Mouse (Mus musculus): ENCODE measurements around the gene Dgkz. TPM values are rescaled to one million over a fixed set of nuclear protein-coding genes. Genes with fewer than 3 reads are reported as not detected.

The Dgkz gene
- polyA plus RNA-seq, 1 experiment: 295 TPM

DNA sequence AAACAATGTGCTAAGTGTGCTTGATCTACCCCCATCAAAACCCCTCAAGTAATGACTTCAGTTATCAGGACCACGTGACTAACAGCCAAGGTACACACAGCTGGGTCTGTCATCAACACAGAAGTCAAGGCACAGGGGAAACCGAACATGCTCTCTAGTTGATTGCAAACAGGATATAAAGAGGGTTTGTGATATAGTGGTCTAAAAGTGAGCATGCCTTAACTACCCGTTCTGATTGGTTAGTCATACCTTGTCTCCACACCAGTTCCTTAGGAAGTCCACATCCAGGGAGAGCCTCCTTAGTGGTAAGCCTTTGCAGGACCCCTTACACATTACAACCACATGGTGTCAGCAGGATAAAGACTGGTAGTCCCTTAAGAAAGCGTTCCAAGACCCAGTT is 55.5 kb downstream of the Dgkz start:
- H3K4me1 ChIP-seq (ENCODE audit: control insufficient read depth, insufficient read depth, insufficient read length, low read length): peaks cover 22% of the 10 kb centered on the region
- H3K4me3 ChIP-seq (ENCODE audit: low read depth, low read length): no peak overlapping the region
- no peak for TF ChIP-seq POLR2A (IDR thresholded peaks at IDR 0.05; ENCODE audit: low read depth, low read length)
- TF ChIP-seq CTCF (IDR thresholded peaks at IDR 0.05; ENCODE audit: extremely low read depth, insufficient read length, insufficient replicate concordance, low read depth, low read length): no peak
- H3K36me3 ChIP-seq (ENCODE audit: control insufficient read depth, insufficient read depth, low read length): peaks cover 25% of the 10 kb centered on the region
- H3K27ac ChIP-seq (ENCODE audit: insufficient read depth, low read depth, low read length): no peak overlapping the region
- WGBS: 42% methylated on average over 4 of the region's 4 CpGs
- peaks cover 25% of the 10 kb centered on the region for H3K27me3 ChIP-seq (ENCODE audit: control insufficient read depth, insufficient read depth, low read length)

DNA sequence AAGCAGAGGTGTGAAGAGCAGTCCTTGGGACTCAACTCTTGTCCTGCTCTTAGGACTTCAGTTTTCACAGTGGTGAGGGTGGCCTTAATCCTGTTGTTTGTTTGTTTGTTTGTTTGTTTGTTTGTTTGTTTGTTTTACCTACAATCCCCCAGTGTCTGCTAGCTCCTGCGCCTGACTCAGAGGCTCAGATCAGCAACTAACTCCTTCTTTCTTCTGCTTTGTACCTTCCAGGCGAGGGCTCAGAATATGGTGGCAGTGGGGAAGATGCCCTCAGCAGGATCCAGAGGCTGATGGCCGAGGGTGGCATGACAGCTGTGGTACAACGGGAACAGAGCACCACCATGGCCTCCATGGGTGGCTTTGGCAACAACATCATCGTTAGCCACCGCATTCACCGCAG is 58.6 kb downstream of the Dgkz start:
- H3K27me3 ChIP-seq (ENCODE audit: control insufficient read depth, insufficient read depth, low read length): peaks cover 7% of the 10 kb centered on the region
- H3K27ac ChIP-seq (ENCODE audit: insufficient read depth, low read depth, low read length): no peak overlapping the region
- H3K4me1 ChIP-seq (ENCODE audit: control insufficient read depth, insufficient read depth, insufficient read length, low read length): peaks cover 8% of the 10 kb centered on the region
- H3K36me3 ChIP-seq (ENCODE audit: control insufficient read depth, insufficient read depth, low read length): peaks cover 51% of the 10 kb centered on the region
- TF ChIP-seq CTCF (IDR thresholded peaks at IDR 0.05; ENCODE audit: extremely low read depth, insufficient read length, insufficient replicate concordance, low read depth, low read length) (no peak), POLR2A (IDR thresholded peaks at IDR 0.05; ENCODE audit: low read depth, low read length) (no peak)
- no peak overlapping the region for H3K4me3 ChIP-seq (ENCODE audit: low read depth, low read length)
- WGBS: 92% methylated on average over 7 of the region's 7 CpGs

DNA sequence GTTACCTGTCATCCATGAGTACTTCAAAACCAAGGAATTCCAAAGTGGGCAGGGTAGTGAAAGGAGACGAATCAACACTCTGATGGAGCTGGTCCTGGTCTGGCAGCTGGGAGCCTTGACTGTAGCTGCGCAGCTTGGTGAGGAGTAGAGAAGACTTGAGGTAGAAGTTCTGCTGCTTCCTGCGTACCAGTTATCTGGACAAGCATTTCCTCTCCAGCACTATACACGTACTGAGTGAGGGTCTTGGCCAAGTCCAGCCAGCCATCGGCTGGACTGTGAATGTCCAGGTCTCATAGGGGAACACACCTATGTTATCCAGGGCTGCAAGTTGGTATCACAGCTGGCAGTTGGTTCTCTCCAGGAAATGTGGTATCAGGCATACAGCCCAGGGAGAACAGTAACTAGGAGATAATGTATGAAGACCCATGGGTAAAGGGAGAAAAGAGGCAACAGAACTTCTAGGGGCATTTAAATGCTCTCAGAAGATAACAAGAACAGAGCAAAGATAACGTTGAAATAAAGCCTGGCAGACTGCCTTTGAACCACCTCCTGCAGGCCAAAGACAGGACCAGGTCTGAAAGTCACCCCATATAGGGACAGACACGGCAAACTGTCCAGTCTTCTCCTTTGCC is 59.2 kb downstream of the Dgkz start:
- Histone ChIP-seq H3K27me3 (ENCODE audit: control insufficient read depth, insufficient read depth, low read length) (0 out of 2 replicates have a peak, but pooled peaks cover under 1% of the 10 kb centered on the region), H3K36me3 (ENCODE audit: control insufficient read depth, insufficient read depth, low read length) (peaks cover 58% of the 10 kb centered on the region), H3K4me3 (ENCODE audit: low read depth, low read length) (no peak overlapping the region), H3K4me1 (ENCODE audit: control insufficient read depth, insufficient read depth, insufficient read length, low read length) (peaks cover 3% of the 10 kb centered on the region), H3K27ac (ENCODE audit: insufficient read depth, low read depth, low read length) (no peak overlapping the region)
- TF ChIP-seq POLR2A (IDR thresholded peaks at IDR 0.05; ENCODE audit: low read depth, low read length) (no peak), CTCF (IDR thresholded peaks at IDR 0.05; ENCODE audit: extremely low read depth, insufficient read length, insufficient replicate concordance, low read depth, low read length) (no peak)
- 81% methylated on average over 7 of the region's 7 CpGs for WGBS

DNA sequence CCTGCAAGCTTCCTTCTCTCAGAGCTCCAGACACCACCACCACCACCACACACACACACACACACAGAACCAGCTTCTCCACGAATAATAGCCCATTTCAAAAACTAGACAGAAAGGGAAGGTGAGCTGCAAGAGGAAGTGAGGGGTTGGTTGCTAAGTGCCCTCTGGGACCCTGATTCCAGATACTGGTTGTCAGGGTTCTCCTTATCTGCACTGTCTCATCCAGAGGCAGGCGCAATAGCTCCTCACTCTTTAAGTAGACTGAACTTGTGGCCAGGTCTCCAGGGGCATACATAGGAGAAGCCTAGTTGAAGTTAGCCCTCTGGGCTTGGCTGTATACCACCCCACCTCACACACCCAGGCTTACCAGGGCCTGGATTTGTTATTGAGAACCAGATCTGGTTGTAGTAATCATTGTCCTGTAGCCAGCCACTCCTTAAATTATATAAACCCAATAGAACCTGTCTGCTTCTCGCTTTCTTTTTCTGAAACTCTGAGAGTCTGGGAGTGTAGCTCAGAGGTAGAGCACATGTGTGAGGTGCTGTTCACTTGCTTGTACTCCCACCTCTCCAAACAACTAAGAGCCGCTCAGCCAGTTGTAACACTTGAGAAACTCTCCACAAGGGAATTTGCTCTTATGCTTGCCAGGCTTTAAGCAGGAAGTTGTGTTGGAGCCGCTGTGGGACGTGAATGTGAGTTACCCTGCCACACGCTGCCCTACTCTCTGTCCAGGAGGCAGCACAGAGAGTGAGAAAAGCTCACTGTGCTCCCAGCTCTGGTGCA is 62.1 kb downstream of the Dgkz start:
- Histone ChIP-seq H3K36me3 (ENCODE audit: control insufficient read depth, insufficient read depth, low read length) (peaks cover 71% of the 10 kb centered on the region), H3K4me1 (ENCODE audit: control insufficient read depth, insufficient read depth, insufficient read length, low read length) (no peaks in the 10 kb centered on the region), H3K4me3 (ENCODE audit: low read depth, low read length) (no peak overlapping the region), H3K27ac (ENCODE audit: insufficient read depth, low read depth, low read length) (no peak overlapping the region), H3K27me3 (ENCODE audit: control insufficient read depth, insufficient read depth, low read length) (no peaks in the 10 kb centered on the region)
- WGBS: 85% methylated on average over 7 of the region's 7 CpGs
- no peak for TF ChIP-seq POLR2A (IDR thresholded peaks at IDR 0.05; ENCODE audit: low read depth, low read length)
- no peak for TF ChIP-seq CTCF (IDR thresholded peaks at IDR 0.05; ENCODE audit: extremely low read depth, insufficient read length, insufficient replicate concordance, low read depth, low read length)

DNA sequence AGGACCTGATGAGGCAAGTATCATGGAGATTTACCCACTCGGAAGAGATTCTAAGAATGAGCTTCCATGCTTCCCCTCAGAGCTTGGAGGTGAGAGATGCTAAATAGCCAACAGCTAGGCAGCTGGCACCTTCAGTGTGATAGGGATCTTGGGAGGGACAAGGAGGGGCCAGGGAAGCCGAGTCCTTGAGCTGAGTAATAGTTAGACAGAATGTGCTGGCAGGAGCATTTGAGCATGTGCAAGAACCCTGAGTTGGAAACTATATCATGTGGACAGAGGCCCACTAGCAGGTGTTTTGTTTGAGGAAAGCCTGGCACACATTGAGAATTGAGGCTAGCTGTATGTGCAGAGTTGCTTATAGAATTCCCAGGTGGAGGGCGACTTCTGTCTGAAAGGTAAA is 63.0 kb downstream of the Dgkz start:
- Histone ChIP-seq H3K27me3 (ENCODE audit: control insufficient read depth, insufficient read depth, low read length) (no peaks in the 10 kb centered on the region), H3K4me1 (ENCODE audit: control insufficient read depth, insufficient read depth, insufficient read length, low read length) (no peaks in the 10 kb centered on the region), H3K4me3 (ENCODE audit: low read depth, low read length) (no peak overlapping the region), H3K27ac (ENCODE audit: insufficient read depth, low read depth, low read length) (no peak overlapping the region), H3K36me3 (ENCODE audit: control insufficient read depth, insufficient read depth, low read length) (peaks cover 65% of the 10 kb centered on the region)
- no peak for TF ChIP-seq CTCF (IDR thresholded peaks at IDR 0.05; ENCODE audit: extremely low read depth, insufficient read length, insufficient replicate concordance, low read depth, low read length)
- no peak for TF ChIP-seq POLR2A (IDR thresholded peaks at IDR 0.05; ENCODE audit: low read depth, low read length)
- 55% methylated on average over 3 of the region's 3 CpGs for WGBS

DNA sequence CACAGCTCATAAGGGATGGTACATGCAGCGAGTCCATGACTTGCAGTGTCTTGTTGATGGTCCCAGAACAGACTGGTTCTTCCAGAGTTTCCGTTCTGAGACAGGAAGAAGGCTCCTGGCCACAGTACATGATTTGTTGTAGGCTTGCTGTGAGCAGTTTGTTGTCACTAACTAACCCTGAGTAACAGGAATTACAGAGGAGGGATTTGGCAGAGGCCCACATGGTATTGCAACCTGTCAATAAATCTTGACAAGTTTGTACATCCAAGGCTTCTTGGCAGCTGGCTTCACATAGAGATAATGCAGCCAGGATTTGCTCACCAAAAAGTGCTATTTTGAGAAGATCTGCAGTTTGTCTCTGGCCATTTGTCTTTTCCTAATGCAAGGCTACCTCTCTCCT is 69.5 kb downstream of the Dgkz start:
- Histone ChIP-seq H3K27ac (ENCODE audit: insufficient read depth, low read depth, low read length) (no peak overlapping the region), H3K4me1 (ENCODE audit: control insufficient read depth, insufficient read depth, insufficient read length, low read length) (no peaks in the 10 kb centered on the region), H3K4me3 (ENCODE audit: low read depth, low read length) (no peak overlapping the region), H3K27me3 (ENCODE audit: control insufficient read depth, insufficient read depth, low read length) (no peaks in the 10 kb centered on the region), H3K36me3 (ENCODE audit: control insufficient read depth, insufficient read depth, low read length) (peaks cover 30% of the 10 kb centered on the region)
- 92% methylated on average over 2 of the region's 2 CpGs for WGBS
- TF ChIP-seq POLR2A (IDR thresholded peaks at IDR 0.05; ENCODE audit: low read depth, low read length) (no peak), CTCF (IDR thresholded peaks at IDR 0.05; ENCODE audit: extremely low read depth, insufficient read length, insufficient replicate concordance, low read depth, low read length) (no peak)

DNA sequence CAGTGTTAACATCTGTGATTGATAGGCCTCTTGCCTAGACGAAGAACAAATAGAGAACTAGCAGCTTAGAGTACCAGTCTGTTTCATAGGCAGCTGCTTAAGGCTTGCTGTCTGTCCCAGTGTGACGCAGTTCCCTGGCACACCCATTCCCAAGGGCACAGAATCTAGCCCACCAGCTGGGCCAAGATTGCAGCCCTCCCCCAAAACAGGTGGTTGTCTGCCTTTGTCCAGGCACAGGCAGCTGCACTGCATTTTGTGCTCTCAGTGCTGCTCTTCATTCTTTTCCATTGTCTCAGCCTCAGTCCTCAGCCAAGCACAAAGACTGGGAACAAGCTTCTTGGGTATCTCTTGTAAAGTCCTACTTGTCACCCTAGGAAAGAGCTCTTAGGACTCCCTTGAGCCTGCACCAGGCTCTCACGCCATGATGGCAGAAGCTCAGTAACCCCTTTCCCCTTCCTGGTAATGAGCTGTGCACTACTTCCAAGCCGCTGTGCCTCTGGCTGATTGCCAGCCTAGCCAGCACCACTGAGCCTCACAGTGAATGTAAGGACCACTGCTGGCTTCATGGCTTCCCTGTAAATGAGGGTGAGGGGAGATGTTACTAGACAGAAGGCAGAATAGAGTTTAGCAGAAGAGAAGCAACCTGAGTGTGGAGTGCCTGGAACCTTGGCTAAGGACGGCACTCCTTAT is 70.9 kb downstream of the Dgkz start:
- TF ChIP-seq CTCF (IDR thresholded peaks at IDR 0.05; ENCODE audit: extremely low read depth, insufficient read length, insufficient replicate concordance, low read depth, low read length) (no peak), POLR2A (IDR thresholded peaks at IDR 0.05; ENCODE audit: low read depth, low read length) (no peak)
- Histone ChIP-seq H3K4me1 (ENCODE audit: control insufficient read depth, insufficient read depth, insufficient read length, low read length) (no peaks in the 10 kb centered on the region), H3K27me3 (ENCODE audit: control insufficient read depth, insufficient read depth, low read length) (no peaks in the 10 kb centered on the region), H3K27ac (ENCODE audit: insufficient read depth, low read depth, low read length) (no peak overlapping the region), H3K4me3 (ENCODE audit: low read depth, low read length) (no peak overlapping the region), H3K36me3 (ENCODE audit: control insufficient read depth, insufficient read depth, low read length) (peaks cover 33% of the 10 kb centered on the region)
- WGBS: 78% methylated on average over 5 of the region's 5 CpGs

Data from small intestine, adult 2 months (tissue).